Mouse (Mus musculus) c-Kit-negative CD71-positive TER-119-positive erythroid progenitor cells, embryonic 14.5 days (primary cell): ENCODE measurements around the gene Chrnb1.

Source experiments
- DNase-seq: peaks from one replicate; pipeline ENCODE4 v3.0.0-alpha.2; 2013; ENCODE audit warnings: low read depth, low spot score

The Chrnb1 gene

DNA sequence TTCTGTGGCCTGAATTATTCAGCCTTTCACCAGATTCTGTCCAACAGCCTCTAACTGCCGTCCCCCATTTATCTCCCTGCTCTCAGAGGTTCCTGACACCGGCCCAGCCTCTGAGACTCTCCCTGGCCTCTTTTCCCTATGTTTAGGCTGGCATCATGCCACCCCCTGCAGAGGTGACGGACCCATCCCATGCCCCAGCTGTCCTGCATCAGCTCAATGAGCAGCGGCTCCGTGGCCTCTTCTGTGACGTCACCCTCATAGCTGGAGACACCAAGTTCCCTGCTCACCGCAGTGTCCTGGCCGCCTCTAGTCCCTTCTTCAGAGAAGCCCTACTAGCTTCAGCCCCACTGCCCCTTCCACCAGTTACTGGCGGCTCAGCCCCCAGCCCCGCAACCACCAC lies 20.0 kb downstream of the Chrnb1 start:
- DNase-seq, result no peak

DNA sequence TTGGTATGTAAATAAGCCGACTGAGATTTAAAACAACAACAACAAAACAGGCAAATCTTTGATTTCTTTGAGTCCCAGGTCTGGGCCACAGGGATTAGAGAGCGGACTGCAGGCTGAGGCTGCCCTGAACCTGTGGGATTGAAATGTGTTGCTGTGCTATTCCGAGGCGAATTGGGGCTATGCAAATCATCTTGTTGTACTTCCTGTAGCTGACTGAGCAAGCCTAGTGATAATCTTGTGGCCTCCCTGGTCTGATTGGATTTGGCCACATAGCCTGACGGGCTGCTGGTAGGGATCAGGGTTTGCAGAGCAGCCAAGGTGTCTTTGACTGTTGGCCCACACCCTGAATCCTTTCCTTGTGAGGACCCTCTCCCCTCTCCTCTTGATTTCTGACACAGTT lies 20.8 kb downstream of the Chrnb1 start:
- no peak for DNase-seq

DNA sequence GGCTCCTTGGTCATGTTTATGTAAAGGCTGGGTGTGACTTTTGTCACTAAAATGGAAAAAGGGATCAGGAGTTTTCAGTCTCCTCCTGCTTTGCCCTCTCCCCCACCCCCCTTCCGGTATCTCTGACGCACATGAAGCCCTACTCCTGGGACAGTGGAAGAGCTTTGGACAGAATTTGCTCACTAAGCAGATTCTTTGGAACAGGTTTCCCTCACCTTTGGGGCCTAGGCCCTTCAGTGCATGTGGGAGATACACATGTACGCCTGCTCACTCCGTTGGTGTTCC lies 28.2 kb downstream of the Chrnb1 start:
- DNase-seq, result no peak

DNA sequence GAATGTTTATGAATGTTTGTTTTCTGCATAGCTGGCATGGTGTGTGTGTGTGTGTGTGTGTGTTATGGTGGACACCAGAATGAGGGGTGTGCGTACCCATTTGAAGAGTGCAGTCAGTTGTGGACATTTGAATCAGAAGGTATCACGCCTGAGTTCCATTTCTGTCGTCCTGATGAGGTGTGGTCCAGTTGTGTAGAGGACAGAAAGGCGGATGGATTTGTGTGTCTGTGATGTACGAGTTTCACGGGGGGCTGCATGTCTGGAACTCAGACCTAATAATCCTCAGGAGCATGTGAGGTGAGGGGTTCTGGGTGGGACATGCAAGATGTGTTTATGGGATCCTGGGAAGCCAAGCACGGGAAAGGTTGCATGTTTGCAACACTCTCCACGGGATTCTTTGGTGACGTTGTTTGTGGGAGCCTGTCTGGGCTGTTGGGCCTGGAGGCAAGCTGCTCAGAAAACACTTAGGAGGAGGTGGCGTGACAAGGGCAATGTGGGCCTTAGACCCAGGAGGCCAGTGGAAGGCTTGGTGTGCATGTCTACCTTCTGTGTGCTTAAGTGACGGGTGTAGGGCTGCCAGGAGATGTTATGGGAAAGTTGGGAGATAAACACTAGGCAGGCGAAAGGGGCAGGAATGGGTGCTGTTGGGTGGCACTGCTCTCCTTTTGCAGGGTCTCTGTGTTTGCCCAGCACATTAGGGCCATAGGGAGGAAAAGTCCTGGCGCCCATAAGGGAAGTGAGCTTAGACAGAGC lies 28.7 kb downstream of the Chrnb1 start:
- DNase-seq, result no peak

DNA sequence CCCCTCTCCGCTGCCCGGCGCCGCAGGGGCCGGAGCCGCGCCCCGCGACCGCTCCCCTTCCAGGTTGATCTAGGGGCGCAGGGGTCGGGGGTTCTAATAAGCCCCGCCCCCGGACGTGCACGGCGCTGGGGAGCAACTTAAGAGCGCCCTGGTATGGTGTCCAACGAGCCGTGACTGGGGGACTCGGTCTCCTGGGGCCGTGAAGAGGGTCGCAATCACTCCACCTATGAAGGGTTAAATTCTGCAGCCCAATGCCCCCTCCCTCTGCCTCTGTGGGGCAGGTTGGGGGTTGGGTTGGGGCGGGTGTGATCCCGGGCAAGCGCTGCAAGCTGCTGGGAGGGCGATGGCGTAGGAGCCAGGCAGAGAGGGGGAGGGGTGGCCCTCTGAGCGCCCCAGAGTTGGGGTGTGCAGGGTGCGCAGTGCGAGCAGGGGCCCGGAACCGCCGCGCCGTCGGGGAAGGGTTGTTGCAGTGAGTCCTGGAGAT lies 29.6 kb downstream of the Chrnb1 start:
- DNase-seq, result no peak

DNA sequence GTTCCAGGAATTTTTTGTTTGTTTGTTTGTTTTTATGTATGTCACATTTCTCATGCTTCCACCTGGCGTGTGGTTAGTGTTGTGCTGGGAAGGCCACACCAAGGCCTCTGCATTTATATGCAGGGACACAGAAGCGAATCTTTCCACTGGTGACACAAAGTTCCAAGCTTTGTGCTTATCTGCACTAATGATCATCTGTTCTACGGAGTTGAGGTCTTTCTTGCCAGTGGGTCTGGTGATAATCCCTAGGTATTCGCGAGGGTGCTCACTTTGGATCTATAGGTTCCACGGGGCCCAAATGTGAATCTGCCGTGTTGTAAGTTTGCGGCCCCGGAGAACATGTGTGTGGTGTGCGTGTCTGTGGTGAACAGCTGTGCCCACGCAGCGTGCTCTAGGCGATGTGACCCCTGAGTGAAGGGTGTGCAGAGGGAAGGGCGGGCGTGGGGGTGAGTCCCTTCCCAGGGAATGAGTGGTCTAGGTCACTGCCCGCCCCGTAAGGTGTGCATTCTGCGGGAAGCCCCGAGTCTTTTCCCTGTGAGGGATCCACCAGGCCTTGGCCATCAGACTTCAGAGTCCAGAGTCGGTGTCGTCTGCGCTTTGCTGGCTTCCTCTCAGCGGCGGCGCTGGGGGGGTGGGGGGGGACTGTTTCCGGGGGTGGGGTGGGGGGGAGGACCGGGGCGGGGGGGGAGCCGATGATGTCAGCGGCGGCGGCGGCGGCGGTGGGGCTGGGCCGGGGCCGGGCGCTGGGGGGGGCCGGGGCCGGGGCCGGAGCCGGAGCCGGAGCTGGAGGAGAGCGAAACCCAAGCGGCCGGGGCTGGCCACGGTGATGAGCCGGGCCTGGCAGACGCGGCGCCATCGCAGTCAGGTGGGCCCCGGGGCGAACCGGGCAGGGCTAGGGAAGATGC lies 30.3 kb downstream of the Chrnb1 start, which contains the start of gene Zbtb4:
TSS of gene Zbtb4 (plus strand) at position 692 of the 905 bp plus-strand sequence.
- no peak for DNase-seq

DNA sequence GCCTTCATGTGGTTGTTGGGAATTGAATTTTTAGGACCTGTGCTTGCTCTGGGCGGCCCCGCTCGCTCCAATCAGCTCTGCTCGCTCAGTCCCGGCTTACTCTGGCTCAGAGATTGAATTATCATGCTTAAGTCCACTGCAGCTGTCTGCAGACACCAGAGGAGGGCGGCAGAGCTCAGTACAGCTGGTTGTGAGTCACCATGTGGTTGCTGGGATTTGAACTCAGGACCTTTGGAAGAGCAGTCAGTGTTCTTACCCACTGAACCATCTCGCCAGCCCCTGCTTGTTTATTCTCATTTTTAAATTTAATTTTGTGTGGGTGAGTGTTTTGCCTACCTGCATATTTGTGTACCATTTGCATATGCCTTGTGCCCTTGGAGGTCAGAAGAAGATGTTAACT lies 32.2 kb downstream of the Chrnb1 start:
- DNase-seq, result no peak

DNA sequence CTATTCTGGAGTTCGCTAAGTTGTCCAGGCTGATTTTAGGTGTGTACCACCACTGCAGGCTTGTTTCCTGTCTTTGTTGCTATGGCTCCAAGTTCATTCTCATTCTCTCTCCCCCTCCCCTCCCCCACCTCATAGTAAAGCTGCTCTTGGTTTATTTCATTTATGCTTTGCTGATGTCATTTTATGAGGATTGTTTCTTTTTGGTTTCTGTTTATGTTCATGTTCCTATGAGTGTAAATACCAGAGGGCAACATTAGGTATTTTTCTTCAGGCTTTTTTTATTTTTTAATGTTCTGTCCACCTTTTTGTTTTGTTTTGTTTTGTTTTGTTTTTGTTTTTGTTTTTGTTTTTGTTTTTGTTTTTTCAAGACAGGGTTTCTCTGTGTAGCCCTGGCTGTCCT lies 33.9 kb downstream of the Chrnb1 start, which contains the start of gene Slc35g3:
TSS of gene Slc35g3 (minus strand) at position 101 of the 400 bp plus-strand sequence.
- no peak for DNase-seq

DNA sequence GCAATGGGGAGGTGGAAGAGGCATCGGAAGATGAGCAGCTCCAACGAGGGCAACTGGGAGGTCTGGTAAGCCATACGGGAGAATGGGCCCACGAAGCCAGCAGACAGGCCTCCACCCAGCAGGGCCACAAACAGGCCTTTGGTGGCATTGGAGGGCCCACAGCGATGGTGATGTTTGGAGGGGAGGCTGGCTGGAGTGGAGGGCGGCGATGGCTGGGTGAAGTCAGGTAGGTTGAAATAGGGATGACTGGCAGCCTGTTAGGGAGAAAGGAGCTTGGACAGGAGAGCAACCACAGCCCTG lies 34.9 kb downstream of the Chrnb1 start:
- no peak for DNase-seq

DNA sequence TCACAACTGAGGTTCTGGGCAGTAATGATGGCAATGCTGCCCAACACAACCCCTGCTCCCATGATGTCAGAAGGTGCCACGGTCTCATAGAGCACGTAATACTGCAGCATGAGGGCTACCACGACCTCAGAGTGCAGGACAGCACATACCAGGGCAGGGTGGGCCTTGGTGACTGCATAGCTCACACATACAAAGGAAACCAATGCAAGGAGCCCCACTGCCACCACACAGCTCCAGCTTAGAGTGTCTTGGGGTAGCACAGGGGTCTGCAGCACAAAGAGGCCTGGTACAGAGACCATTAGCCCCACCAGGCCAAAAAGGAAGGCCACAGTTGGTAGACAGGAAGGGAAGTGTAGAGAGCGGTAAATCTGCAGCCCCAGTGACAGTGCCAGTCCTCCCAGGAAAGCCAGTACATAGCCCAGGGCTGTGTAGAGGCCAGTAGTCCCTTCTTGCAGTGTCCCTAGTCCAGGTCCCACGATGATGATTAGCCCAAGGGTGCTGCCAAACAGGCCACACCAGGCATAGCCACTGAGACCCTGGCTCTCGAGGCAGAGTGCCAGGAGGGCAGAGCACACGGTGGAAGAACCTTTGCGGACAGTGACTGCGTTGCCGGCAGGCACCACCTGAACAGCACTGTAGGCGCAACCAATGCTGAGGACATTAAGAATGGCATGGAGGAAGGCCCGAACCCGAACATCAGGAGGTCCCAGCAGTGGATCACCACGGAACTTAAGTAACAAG lies 35.4 kb downstream of the Chrnb1 start:
- no peak for DNase-seq

DNA sequence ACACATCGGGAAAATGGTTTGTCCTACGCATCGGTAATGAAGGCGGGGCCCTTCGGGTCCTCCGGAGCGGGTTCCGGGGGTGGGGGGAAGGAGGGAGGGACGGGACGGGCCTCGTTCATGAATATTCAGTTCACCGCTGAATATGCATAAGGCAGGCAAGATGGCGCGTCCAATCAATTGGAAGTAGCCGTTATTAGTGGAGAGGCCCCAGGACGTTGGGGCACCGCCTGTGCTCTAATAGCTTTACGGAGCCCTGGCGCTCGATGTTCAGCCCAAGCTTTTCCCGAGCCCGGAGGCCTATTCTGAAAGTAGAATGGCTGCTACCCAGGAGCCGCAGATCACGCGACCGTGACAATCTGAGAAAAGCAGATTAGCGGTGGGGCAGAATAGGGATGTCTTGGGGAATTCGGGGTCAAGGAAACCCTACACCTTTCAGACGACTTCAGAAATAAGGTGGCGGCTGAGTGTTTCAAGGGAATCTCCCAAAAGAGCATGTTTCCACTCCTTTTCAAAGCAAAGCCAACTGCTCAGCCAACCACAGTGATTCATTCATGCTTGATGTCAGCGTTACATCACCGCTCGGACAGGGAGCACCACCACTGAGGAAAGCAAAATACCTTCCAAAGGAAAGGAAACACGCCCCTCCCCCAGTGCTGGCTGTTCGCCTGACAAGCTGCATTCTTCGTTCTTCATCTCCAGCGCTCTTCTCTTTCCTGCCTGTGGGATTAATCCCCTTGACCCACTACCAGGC lies 36.6 kb downstream of the Chrnb1 start:
- no peak for DNase-seq

DNA sequence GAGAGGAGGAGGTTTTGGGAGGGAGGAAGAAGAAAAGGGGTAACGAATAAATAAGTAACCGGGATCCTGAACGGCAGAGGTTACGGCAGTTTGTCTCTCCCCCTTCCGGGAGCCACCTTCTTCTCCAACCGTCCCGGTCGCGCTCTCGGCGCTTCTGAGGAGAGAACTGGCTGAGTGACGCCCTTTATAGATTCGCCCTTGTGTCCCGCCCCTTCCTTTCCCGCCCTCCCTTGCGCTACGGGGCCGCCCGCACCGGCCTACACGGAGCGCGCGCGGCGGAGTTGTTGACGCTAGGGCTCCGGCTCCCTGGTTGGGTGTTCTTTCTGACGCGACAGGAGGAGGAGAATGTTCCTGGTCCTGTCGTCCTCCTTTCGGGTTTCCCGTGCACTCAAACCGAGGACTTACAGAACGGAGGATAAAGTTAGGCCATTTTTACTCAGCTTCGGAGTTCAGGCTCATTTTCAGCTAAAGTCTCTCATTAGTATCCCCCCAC lies 37.2 kb downstream of the Chrnb1 start, which contains the start of gene Polr2a:
TSS of gene Polr2a (minus strand) at position 160 of the 493 bp plus-strand sequence.
- peak; percentile 96 for DNase-seq

DNA sequence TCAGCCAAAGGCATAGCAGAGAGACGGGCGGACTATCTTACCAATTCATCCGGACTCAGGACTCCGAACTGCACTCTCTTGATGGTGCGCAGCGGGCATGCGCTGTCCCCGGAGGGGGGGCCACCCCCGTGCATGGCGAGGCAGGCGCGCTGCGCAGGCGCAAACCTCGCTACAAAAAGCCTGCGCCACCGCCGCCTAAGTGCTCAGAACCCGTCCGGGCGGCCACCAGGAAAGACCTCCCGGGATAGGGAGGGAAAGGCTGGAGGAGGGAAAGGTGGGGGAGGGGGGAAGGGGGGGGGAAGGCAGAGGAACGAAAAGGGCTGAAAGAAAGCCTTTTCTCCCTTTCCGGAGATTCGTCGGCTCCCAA lies 37.7 kb downstream of the Chrnb1 start:
- DNase-seq, result peak; percentile 91

DNA sequence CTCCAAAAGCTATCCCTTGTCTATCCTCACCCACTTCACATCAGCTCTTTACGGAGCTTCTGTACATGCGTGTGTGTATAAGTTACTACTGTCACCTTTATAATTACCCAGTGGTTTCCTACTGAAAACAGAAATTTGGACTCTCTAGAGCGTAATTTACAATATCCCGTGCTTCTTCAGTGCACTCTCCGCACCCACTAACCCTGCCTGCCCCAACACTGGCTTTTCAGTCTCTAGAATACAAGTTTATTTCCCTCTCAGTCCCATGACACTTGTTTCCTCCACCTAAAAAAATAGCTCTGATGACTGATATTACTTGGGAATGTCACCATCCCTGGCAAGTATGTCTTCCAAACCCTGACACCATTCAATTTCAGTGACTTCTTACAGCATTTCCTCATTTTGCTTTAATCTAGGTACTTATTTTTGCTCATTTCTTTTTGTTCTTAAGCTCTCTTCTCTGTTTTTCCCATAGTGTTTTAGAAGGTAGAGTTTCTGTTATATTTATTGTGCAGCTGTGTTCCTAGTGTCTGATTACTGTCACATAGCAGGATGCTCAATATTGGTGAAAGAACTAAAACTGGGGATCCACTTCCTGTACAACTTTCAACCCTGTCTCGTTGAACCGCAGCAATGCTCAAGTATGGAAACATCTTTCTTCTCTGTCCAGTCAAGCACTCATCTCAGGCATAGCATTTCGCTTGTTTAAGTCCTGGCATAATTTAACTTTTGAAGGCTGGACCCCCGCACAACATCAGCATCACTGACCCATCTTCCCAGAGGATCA lies 38.2 kb downstream of the Chrnb1 start:
- DNase-seq, result no peak

DNA sequence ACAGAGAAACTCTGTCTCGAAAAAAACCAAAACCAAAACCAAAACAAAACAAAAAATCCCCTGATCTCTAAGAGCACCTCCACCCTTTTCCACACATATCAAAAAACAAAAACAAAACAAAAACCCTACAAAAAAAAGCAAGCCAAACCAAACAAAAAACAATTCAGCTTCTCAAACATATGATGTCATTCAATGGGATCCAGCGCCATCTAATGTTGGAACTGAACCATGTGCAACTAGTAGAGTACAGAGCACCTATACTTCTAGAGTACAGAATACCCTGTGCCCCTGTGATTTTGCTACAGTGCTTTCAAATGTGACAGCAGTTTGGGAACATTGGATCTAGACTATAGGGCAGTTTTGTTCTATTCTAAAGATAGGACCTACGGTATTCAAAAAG lies 41.0 kb downstream of the Chrnb1 start:
- peak; percentile 48 for DNase-seq

DNA sequence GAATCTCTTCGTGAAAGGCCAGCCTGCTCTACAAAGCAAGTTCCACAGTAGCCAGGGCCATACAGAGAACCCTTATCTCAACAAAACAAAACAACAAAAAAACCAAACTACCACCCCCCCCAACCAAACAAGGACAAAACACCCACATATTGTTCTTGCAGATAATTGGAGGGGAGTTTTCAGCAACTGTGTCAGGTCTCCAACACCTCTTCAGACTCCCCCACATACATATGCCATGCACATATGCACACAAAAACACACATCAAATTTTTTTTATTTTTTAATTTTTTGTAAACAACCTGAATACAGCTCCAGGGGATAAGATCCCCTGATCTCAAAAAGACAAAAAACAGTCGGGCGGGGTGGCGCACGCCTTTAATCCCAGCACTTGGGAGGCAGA lies 41.5 kb downstream of the Chrnb1 start:
- no peak for DNase-seq

DNA sequence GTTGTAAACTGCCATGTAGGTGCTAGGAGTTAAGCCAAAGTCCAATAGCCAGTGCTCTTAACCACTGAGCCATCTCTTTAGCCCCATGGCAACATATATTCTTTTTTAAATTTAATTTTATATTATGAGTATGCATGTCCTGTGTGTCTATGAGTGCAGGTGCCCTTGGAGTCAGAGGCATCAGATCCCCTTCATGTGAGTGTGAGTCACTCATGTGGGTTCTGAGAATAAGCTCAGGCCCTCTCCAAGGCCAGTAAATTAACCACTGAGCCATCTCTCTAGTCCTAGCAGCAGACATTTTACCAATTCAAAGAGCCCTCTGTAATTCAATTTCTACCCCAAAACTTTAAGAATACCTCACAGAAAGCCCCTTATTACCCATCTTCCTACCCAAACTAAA lies 43.1 kb downstream of the Chrnb1 start:
- no peak for DNase-seq

DNA sequence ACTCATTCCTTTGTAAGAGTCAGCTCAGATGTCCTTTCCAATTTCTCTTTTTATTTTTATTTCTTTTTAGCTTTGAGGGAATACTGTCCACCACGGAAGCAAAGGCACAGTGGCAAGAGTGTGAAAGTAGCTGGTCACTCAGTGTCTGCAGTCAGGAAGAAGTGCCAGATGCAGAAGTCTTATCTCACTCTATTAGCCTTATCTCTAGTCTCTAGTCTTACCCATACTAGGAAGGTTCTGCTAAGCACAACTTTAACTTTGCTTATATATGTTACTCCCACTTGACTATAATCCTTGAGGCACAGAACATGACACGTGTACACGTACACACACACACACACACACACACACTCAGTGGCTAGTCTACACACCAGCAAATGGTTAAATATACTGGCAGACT lies 44.1 kb downstream of the Chrnb1 start:
- no peak for DNase-seq
